Mouse (Mus musculus) erythroblast, embryonic 14.5 days (primary cell): Measurements from ENCODE around the gene Ahsg.

ENCODE experiments used
- GATA1 ChIP-seq: IDR thresholded peaks from 2 replicates; pipeline ENCODE4 v1.6.1; 2012; ENCODE audit warnings: low read length, inconsistent platforms, mixed read lengths
- TAL1 ChIP-seq: IDR thresholded peaks from 3 replicates; pipeline ENCODE4 v1.6.1; 2012; ENCODE audit warnings: low read length, inconsistent platforms, mixed read lengths

GRCm38 (mm10) chr16:22873369-22873768 lies 17.7 kb upstream of the Ahsg start:
- TF ChIP-seq TAL1 (no peak), GATA1 (no peak)
